Mouse (Mus musculus) erythroblast, adult 5-6 weeks (primary cell): ENCODE data around the gene Zfp456. TPM values are rescaled to one million over a fixed set of nuclear protein-coding genes. Genes with fewer than 3 reads are reported as not detected.
A peak's percentile ranks its signal among the peaks of the same experiment; 100 is the strongest.
"Not testable (repeated sequence)": the region's sequence is repeated elsewhere in the genome, so short reads cannot be mapped to it uniquely, and the experiment has no call there.

Experiments
- ATAC-seq: replicated peaks from 2 replicates; pipeline ENCODE4 v1.8.0; 2016; ENCODE audit warnings: moderate number of reproducible peaks, mild to moderate bottlenecking, moderate TSS enrichment, inconsistent platforms; ENCODE audit not compliant: poor library complexity, low FRiP score, severe bottlenecking
- total RNA-seq, 2 experiments: library from RNA; stranded (forward) in 1 of 2; stranded (reverse) in 1 of 2; fragments of 150-400 nt in 1 of 2; fragments of 200-764, 138-1000 nt in 1 of 2; gene quantifications; 2 replicates each; pipeline versions ENCODE4 v1.2.3 to v1.2.4; 2015 to 2017; ENCODE audit warnings: low replicate concordance in 2 of 2

Gene Zfp456
- total RNA-seq (2015; ENCODE audit: low replicate concordance) = 0.19 and 0.63 TPM in 2 replicates
- 0.56 and 1.5 TPM in 2 replicates for total RNA-seq (2017; ENCODE audit: low replicate concordance)

GRCm38 (mm10) chr13:67375050-67375911 is at the start of gene Zfp456, which contains the start of gene Gm28041:
Zfp456 (minus strand) TSS chr13:67375810.
Gm28041 (minus strand) TSS chr13:67375733.
- ATAC-seq = peak; percentile 73

GRCm38 (mm10) chr13:67422532-67422931 is 46.9 kb upstream of the Zfp456 start:
- ATAC-seq = not testable (repeated sequence)

GRCm38 (mm10) chr13:67421207-67421857 is 45.7 kb upstream of the Zfp456 start, which contains the start of gene Zfp459:
Zfp459 (minus strand) TSS chr13:67421418.
- ATAC-seq = no peak

- ATAC-seq = 0 out of 2 replicates have a peak, but pooled peaks have one; percentile 34
These were observed 45.1 kb upstream of the Zfp456 start for GRCm38 (mm10) chr13:67420558-67421206.

DNA sequence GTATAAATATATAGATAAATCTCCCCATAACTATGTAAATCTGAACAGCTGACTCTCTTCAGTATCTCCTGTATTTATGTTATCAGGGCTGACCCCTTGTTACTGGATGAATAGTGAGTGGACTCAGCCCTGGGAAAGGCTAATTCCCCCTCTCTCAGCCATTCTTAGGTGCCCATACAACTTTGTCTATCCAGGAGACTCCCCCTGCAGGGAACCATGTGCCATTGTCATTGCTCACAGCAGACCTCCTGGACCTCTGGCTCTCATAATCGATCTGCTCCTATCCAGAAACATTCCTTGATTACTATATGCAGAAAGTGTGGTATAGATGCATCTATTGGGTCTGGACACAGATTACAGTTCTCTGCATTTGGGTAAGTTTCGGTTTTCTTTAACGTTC is 41.2 kb upstream of the Zfp456 start:
- ATAC-seq = no peak

- no peak for ATAC-seq
These were observed 40.1 kb upstream of the Zfp456 start for GRCm38 (mm10) chr13:67415759-67416158.

DNA sequence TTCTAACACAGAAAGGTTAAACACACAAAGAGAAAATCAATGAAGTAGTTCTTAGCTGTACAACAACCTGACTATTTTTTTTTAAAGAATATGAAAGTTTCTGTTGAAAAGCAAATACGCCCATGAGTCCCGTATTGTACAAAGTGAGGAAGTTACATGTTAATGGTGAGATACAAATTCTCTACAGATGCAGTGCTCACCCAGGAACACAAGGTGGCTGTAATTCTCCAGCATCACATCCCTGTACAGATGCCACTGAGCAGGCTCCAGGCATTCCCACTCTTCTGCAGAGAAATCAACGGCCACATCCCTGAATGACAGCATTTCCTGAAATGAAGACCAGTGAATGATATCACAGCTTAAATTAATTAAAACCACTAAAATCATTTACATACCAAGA is 38.0 kb upstream of the Zfp456 start:
- not testable (repeated sequence) for ATAC-seq

- ATAC-seq = 0 out of 2 replicates have a peak, but pooled peaks have one; percentile 49
These were observed 23.7 kb upstream of the Zfp456 start, which contains the start of gene Zfp429 for GRCm38 (mm10) chr13:67399183-67399903. Zfp429 (minus strand) TSS chr13:67399819.

DNA sequence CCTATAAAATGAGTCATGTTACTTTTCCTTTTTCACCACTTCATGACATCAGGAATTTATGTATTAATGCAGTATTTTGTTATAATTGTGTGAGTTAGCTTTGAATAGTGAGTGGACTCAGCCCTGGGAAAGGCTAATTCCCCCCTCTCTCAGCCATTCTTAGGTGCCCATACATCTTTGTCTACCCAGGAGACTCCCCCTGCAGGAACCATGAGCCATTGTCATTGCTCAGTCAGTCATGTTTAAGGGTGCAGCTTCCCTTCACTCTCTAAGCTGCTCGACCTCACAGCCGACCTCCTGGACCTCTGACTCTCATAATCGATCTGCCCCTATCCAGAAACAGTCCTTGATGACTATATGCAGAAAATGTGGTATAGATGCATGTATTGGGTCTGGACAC is 645 bp upstream of the Zfp456 start:
- not testable (repeated sequence) for ATAC-seq

DNA sequence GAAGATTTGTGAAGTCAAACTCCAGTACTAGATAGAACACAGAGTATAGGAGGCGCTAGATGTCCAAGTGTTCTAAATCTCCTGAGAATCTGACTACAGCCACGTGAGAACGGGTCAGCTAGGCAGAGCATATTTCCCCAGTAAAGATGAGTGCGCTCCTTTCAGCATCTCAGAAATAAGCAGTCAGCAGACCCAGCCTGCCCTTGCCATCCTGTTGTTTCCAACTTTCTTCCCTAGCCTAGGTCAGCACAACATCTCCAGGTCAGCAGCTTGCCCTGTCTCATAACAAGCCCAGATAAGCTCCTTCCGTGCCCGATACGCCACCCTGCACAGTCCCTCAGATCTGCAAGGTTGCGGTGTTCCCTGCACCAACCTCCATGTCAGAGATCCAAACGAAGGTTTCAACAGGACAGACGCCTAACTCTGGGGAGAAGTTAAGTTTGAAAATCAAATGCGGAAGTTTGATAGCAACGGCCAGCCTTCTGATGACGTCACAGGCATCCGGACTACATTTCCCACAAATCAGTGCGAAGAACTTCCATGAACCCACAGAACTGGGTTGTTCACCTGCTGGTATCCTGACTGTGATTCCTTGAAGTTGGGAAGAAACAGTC is 15.4 kb downstream of the Zfp456 start, which contains the start of the genes Gm28044 and Zfp953:
Gene Gm28044, minus strand, starts transcription at position 406 of the 614 bp plus-strand sequence.
Gene Zfp953, minus strand, starts transcription at position 475 of the 614 bp plus-strand sequence.
- ATAC-seq = peak; percentile 97

DNA sequence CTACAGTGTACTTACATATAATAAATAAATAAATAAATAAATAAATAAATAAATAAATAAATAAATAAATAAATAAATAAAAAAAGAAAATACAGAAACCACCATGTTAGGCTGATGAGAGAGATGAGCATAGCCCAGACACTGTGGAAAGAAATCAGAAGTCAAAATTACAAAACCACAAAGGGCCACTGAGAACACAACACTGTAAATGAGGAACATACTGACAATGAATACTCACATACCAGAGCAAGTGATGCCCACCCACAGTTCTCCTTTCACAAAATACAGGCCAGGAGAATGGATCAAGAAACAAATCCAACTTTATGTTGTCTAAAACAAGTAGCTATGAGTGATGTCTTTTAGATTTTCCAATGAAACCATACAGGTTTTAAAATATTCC is 23.8 kb downstream of the Zfp456 start:
- no peak for ATAC-seq

DNA sequence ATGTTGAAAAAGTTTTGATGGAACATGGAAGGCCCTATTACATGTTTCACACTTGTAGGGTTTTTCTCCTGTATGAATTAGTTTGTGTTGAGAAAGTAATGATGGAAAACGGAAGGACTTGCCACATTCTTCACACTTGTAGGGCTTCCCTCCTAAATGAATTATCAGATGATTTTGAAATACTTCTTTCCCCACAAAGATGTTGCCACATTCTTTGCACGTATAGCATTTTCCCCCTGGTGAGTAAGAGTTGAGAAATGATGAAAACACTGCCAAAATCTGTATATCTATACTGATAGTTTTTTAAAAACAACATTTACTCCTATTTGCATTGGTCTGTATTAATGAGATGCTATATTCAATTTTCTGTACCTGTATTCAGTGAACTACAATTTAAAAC is 32.2 kb downstream of the Zfp456 start:
- no peak for ATAC-seq

- no peak for ATAC-seq
These were observed 42.7 kb downstream of the Zfp456 start for GRCm38 (mm10) chr13:67332877-67333276.

DNA sequence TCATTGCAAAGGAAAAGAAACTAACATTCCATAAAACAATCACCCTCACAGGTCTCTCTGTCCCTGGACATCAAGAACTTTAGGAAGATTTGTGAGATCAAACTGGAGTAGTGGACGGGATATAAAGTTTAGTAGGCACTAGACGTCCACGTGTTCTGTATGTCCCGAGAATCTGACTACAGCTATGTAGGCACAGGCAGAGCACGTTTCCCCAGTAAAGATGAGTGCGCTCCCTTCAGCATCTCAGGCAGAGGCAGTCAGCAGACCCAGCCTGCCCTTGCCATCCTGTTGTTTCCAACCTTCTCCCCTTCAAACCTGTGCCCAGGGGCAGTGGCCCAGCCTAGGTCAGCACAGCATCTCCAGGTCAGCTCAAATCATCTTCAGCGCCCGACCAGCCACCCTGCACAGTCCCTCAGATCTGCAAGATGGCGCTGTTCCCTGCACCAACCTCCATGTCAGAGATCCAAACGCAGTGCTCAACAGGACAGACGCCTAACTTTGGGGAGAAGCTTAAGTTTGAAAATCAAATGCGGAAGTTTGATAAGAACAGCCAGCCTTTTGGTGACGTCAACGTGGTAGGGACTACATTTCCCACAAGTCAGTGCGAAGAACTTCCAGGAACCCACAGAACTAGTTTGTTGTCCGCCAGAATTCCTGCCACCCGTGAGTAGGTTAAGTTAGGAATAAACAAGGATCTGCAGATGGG is 43.4 kb downstream of the Zfp456 start, which contains the start of gene Zfp595:
Gene Zfp595, minus strand, starts transcription at position 552 of the 706 bp plus-strand sequence.
- ATAC-seq = peak; percentile 98
